Mouse (Mus musculus): Measurements from ENCODE around the gene Ces2f. TPM values are rescaled to one million over a fixed set of nuclear protein-coding genes. Genes with fewer than 3 reads are reported as not detected.

Ces2f gene
- 0.91 TPM for polyA plus RNA-seq (2014; fragmentation: Illumina TruSeq; extraction: RNeasy Lipid Tissue Mini Kit (QIAGEN cat#74804); ENCODE audit: low read depth, low replicate concordance)

GRCm38 (mm10) chr8:104947056-104947455 lies at the start of gene Ces2f:
TSS of gene Ces2f (plus strand) at chr8:104947356.

GRCm38 (mm10) chr8:104925972-104926596 lies 21.1 kb upstream of the Ces2f start, which contains the start of gene Ces2e:
TSS of gene Ces2e (plus strand) at chr8:104926260.

GRCm38 (mm10) chr8:104961537-104961961 lies 14.4 kb downstream of the Ces2f start, which contains the start of gene Ces2g:
TSS of gene Ces2g (plus strand) at chr8:104961718.

GRCm38 (mm10) chr8:105000586-105000985 lies 53.4 kb downstream of the Ces2f start, which contains the start of gene Ces2h:
TSS of gene Ces2h (plus strand) at chr8:105000853.

Other genes starting within 250 kb of the Ces2f start
- gene Ces2a, start 213.4 kb upstream of the Ces2f start, polyA plus RNA-seq (2014; fragmentation: Illumina TruSeq; extraction: RNeasy Lipid Tissue Mini Kit (QIAGEN cat#74804); ENCODE audit: low read depth, low replicate concordance), result 65.7 TPM
- 13.4 TPM for gene Ces2b, start 115.8 kb upstream of the Ces2f start, polyA plus RNA-seq (2014; fragmentation: Illumina TruSeq; extraction: RNeasy Lipid Tissue Mini Kit (QIAGEN cat#74804); ENCODE audit: low read depth, low replicate concordance)
- gene Ces2c, start 100.3 kb upstream of the Ces2f start, polyA plus RNA-seq (2014; fragmentation: Illumina TruSeq; extraction: RNeasy Lipid Tissue Mini Kit (QIAGEN cat#74804); ENCODE audit: low read depth, low replicate concordance), result 458 TPM
- 124 TPM for gene Ces2e, start 21.1 kb upstream of the Ces2f start, polyA plus RNA-seq (2014; fragmentation: Illumina TruSeq; extraction: RNeasy Lipid Tissue Mini Kit (QIAGEN cat#74804); ENCODE audit: low read depth, low replicate concordance)
- gene Ces2g, start 14.4 kb downstream of the Ces2f start, polyA plus RNA-seq (2014; fragmentation: Illumina TruSeq; extraction: RNeasy Lipid Tissue Mini Kit (QIAGEN cat#74804); ENCODE audit: low read depth, low replicate concordance), result 32.2 TPM
- 0.41 TPM for gene Ces2h, start 53.5 kb downstream of the Ces2f start, polyA plus RNA-seq (2014; fragmentation: Illumina TruSeq; extraction: RNeasy Lipid Tissue Mini Kit (QIAGEN cat#74804); ENCODE audit: low read depth, low replicate concordance)
- gene Ces3a, start 101.2 kb downstream of the Ces2f start, polyA plus RNA-seq (2014; fragmentation: Illumina TruSeq; extraction: RNeasy Lipid Tissue Mini Kit (QIAGEN cat#74804); ENCODE audit: low read depth, low replicate concordance), result 0.76 TPM
- gene Ces3b, start 136.4 kb downstream of the Ces2f start, polyA plus RNA-seq (2014; fragmentation: Illumina TruSeq; extraction: RNeasy Lipid Tissue Mini Kit (QIAGEN cat#74804); ENCODE audit: low read depth, low replicate concordance), result not detected
- not detected for gene Ces4a, start 184.4 kb downstream of the Ces2f start, polyA plus RNA-seq (2014; fragmentation: Illumina TruSeq; extraction: RNeasy Lipid Tissue Mini Kit (QIAGEN cat#74804); ENCODE audit: low read depth, low replicate concordance)
- gene Cbfb, start 223.3 kb downstream of the Ces2f start, polyA plus RNA-seq (2014; fragmentation: Illumina TruSeq; extraction: RNeasy Lipid Tissue Mini Kit (QIAGEN cat#74804); ENCODE audit: low read depth, low replicate concordance), result 162 TPM

Data from sigmoid colon, adult 10 weeks (tissue).